Mouse (Mus musculus) heart, adult 9 months (tissue): ENCODE data around the gene Agap2.

Experiments used
- DNase-seq, 2 experiments: peaks; one replicate each; pipeline ENCODE4 v3.0.0; 2022; ENCODE audit warnings: low spot score in 2 of 2

Agap2 gene

DNA sequence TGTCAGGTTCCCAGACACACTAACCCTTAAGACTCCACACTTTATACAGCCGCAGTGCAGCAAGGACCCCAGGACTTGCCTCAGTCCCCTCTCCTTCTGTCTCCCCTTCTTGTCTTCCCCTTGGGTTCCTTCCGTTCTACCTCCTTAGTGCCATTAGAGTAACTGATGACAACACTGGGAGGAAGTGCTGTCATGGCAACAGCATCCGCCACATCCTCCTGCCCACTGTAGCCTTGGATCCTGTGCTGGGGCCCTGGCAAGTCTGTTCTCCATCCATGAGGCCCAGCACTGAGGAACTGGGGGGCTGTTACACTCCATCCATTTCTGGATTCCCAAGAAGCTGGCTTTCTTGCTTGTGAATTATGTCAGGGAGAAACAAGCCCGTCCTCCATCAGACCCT lies 998 bp downstream of the Agap2 start:
- DNase-seq, result no peak

DNA sequence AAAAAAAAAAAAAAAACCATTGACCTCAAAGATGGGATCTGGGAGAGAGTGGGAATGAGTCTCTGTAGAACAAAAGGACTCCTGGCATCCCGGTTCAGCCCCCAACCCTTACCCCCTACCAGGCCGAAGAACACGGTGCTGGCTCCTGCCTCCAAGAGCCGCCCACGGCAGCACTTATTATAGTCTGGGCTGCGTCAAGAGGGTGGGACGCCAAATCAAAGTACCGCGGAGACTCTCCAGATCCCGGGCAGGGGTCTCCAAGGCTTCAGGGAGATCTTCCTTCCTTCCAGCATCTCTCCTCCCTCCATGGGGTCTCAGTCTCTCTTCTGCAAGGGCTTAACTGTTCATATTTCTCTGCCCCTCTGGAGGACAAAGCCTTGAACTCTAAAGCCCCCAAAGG lies 2.4 kb downstream of the Agap2 start:
- no peak for DNase-seq

DNA sequence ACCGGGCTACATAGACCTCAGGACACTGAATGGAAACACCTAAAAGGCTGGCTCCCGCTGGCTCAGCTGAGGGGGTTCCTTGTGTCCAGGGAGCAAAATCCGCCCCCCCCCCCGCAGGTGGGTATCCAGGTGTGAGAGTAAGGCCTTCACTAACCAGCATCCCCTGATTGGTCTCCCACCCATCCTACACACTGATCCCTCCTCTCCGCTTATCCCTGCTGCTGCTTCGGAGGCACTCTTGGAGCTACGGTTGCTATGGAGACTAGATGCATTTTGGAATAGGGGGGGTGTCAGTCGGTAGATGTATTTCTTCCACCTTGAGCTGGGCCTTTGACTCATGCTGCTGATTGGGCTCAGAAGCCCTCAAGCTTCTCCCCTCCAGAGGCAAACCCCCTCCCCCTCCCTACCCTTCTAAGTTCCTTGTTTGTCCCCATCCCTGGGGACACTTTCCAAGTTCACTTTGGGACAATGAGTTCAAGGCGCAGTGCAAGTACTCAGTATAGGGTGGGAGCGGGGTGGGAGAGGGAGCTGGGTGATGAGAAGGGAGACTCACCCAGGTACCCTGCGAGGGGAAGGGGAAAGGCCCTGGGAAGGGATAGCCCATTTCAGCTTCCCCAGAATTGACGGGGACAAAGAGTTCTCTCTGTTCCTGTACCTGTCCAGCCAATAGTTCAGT lies 3.1 kb downstream of the Agap2 start:
- DNase-seq, result no peak

DNA sequence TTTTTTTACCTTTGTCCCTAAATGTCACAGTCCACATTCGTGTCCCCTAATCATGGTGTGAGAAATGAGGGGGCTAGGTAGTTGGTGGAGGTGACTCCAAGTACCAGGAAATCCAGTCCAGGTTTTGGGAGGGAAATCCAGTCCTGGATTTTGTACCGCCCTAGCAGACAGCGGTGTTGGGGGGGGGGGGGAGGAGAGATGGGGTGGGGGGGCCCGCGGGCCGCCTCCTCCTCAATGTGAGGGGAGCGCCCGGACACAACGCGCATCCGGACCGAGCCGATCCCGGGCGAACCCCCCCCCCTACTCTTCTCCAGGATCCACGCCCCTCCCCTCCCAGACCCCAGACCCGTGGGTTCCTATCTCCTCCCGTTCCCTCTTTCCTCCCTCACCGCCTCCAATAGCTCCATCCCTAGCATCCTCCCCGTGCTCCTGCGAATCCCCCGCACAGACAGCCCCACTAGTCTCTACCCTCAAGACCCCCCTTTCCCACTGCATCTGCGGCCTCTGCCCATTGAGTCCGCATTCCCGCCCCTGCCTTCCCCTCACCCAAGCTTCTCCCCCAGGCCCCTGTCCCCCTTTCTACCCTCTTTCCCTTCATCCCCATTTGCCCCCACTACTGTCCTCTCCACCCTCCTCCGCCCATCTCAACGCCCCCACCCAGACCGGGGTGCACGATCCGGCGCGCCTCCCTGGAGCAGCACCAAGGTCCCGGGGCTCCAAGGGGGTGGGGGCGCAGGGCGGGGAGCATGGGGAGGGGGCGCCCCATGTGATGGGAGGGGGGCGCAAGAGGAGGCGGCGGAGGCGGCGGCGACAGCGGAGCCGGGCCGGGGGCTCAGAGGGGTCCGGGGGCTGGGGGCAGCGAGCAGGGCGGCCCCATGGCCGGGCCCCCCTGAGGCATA lies 3.8 kb downstream of the Agap2 start:
- no peak for DNase-seq

DNA sequence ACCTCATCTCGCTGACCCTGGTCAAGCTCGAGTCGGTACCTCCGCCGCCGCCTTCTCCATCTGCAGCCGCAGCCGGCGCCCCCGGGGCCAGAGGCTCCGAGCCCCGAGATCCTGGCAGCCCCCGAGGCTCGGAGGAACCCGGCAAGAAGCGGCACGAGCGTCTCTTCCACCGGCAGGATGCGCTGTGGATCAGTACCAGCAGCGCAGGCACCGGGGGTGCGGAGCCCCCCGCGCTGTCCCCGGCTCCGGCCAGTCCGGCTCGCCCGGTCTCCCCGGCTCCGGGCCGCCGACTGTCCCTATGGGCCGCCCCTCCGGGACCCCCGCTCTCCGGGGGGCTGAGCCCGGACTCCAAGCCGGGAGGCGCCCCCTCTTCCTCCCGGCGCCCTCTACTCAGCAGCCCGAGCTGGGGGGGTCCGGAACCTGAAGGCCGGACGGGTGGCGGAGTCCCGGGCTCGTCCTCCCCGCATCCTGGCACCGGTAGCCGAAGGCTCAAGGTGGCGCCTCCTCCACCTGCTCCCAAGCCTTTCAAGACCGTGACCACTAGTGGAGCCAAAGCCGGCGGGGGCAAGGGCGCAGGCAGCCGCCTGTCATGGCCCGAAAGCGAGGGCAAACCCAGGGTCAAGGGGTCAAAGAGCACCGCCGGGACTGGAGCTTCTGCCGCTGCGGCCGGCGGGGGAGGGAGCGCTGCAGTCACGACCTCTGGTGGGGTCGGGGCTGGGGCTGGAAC lies 4.7 kb downstream of the Agap2 start:
- DNase-seq, result no peak

DNA sequence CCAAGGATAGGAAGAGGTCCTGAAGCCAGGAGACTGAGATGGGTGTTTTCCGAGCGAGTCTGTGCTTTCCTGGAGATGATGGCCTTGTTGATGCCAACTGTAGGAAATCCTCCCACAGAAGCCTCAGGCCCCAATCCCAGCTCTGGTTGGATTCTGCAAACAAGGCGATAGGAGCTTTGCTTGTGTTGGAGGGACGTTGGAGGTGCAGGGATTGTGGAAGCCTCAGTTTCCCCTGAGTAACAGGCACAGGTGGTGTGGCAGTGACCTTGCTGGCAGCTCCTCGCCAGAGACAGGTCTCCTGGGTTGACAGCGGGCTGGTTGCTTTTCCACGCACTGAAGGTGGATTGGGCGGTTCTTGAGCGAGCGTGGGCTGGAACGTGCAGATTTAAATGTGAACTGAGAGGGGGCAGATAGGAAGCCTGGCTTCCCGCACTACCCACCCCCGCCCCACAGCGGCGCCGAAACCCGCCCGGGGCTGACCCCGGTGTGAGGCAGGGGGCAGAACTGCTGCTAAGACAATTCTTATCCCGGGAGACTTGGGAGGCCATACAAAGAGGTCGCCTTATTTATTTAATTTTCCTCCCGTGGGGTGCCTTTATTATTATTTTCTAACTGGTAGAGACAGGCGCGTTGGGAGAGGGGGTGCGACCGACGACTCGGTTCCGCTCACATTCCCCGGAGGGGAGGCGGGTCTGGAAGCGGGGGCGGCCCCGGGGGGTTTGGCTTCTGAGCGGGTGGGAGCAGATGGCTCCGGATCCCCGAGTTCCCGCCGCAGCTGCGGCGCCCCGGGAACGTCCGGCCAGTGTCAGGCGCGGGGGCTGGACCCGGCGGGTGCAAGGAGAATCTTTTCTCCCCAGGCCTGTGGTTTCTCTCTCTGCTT lies 6.1 kb downstream of the Agap2 start:
- DNase-seq, result peak; percentile 60 to 68

DNA sequence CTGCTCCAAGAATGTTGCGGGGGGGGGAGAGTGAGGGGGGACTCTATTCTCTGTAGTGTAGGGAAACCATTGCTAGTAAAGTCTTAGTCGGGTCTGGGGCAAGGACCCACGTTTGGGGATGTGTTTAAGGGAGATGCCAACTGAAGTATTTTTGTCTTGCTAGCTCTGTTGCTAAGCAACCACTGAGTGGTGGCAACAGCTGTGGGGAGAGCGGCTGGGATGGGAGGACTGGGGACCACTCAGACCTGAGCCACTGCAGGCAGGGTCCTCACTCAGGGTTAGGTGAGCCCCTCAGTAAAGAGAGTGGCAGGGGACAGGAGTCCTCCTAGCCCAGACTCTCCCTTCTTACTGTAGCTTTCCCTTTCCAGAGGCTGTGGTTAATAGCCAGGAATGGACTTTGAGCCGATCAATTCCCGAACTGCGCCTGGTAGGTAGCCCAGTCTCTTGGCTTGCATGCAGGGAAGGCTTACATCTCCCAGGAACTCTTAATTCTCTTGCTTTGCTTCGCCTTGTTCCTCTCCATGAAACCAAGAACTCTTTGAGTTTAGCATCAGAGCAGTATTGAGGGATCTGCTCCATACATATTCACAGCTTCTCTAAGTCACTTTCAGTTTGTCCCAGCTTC lies 7.0 kb downstream of the Agap2 start:
- DNase-seq, result no peak

DNA sequence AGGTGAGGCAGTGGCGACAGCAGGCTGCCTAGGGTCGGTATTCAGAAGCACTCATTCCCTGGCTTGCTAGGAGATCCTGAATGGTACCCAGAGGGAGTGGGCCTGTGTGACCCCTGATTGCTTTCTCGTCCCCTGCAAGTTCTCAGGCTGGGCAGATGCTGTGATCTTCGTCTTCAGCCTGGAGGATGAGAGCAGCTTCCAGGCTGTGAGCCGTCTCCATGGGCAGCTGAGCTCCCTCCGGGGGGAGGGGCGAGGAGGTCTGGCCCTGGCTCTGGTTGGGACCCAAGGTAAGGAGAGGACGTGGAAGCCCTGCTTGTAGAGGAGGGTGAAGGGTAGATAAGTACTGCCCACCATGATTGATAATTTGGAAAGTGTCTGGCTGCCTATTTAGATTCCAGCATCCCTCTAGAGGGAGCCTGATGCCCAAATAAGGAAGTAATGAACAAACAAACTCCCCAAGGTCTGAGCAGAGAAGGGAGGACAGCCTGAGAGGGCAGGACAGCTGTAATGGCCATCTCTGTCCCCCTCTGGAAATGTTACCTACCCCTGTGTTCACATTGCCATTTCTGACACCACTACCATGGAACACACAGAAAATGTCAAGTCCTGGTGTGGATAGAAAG lies 8.3 kb downstream of the Agap2 start:
- no peak for DNase-seq

DNA sequence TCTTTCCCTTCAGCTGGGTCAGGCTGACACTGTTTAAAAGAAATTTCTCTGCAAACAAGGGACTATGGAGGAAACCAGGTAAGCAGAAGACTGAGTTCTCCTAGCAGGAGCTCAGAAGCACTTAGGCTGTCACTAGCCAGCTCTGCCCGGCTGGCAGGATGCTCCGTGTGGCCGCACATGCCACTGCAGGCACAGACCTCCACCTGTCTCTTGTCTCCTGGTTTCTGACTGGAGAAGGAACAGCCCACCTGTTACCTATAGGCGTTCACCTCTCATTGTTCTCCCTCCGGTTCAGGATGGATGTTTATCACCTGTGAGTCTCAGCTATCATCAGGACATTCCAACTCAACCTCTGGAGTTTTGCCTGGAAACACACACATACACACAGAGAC lies 8.8 kb downstream of the Agap2 start:
- DNase-seq, result no peak

DNA sequence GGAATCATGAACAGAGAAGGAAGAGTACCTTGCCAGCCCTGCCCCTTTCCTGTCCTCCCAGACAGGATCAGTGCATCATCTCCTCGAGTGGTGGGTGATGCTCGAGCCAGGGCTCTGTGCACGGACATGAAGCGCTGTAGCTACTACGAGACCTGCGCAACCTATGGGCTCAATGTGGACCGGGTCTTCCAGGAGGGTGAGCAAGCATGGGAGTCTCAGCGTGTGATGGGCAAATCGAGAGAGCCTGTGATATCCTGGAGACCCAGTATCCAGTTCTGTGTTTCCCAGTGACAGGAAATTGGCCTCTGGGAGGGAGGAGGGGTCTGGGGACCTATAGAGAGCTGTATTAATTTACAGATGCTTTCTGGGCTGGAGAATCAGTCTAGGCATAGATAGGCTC lies 10.0 kb downstream of the Agap2 start:
- no peak for DNase-seq

DNA sequence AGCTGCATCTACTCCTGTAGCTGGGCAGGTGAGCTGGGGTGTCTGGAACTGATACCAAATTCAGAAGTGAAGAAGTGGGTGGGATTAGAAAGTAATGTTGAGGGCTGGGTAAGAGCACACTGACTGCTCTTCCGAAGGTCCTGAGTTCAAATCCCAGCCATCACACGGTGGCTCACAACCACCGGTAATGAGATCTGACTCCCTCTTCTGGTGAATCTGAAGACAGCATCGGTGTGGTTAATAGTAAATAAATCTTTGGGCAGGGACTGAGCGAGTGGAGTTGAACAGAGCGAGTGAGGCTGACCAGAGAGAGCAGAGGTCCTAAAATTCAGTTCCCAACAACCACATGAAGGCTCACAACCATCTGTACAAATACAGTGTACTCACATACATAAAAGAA lies 10.5 kb downstream of the Agap2 start:
- no peak for DNase-seq

DNA sequence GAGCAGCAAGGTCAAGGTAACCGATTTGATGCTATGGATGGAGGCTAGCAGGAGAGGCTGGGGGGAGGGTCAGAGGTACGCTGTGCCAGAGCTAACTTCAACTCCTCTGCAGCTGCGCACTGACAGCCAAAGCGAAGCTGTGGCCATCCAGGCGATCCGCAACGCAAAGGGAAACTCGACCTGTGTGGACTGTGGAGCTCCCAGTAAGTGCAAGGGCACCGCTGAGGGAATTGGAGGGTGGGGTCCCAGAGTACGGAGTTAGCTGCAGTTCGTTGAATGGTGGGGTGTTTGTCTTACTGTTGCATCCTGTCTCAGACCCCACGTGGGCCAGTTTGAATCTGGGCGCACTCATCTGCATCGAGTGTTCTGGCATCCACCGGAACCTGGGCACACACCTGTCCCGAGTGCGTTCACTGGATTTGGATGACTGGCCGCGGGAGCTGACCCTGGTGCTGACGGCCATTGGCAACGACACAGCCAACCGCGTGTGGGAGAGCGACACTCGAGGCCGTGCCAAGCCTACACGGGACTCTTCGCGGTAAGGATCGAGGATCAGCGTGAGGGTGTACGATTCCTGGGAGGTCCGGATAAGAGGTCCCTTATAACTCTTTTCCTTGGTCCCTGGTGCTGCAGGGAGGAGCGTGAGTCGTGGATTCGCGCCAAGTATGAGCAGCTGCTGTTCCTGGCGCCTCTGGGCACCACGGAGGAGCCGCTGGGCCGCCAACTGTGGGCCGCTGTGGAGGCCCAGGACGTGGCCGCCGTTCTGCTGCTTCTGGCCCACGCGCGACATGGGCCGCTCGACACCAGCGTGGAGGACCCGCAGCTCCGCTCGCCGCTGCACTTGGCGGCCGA lies 15.7 kb downstream of the Agap2 start:
- DNase-seq, result no peak

DNA sequence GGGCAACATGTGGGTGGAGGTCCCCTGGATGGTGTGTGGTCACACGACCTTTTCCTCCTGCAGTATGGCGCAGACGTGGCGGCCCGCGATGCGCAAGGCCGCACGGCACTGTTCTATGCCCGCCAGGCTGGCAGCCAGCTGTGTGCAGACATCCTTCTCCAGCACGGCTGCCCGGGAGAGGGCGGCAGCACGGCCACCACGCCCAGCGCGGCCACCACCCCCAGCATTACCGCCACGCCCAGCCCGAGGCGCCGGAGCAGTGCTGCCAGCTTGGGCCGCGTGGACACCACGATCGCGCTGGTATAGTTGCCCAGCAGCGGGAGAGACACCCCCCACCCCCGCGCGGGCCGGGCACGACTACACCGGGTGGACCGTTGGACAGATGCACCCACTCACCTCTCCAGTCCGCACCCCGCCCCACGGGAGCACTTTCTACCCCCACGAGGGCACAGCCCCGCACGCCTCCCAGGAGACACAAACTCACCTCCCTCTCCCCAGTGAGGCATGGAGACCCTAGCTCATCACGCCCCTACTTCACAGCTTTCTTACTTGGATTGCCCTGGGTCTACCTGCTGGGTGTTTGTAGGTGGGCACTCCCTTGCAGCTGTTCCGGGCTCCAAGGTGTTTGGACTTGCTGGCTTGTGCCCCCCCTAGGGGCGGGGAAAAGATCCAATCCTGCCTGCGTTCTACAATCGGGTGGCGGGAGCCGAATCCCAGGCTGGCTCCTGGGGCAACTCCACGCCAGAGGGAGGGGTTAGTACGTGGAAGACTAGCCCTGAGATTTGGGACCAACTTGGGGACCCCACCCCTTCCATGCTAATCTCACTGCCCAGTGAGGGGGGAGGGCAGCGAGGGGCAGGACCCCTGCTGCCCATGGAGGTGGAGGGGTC lies 16.7 kb downstream of the Agap2 start:
- no peak for DNase-seq

DNA sequence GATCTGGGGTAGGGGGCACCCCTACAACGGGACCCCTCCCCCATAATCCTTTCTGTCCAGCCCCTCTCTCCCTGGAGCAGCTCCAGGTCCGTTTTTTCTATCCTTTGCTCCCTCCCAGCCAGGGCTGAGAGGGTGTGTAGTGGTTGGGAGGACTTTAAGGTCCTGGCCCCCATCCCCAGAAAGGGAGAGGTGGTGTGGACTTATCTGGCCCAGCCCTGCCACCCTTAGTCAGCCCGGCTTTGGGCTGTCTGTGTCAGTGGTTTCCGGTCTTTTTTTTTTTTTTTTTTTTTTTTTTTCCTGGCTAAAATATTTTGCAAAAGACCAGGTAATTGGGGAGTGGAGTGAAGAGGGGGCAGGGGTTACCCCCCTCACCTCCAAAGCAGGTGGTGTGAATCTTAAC lies 17.7 kb downstream of the Agap2 start:
- DNase-seq, result no peak

DNA sequence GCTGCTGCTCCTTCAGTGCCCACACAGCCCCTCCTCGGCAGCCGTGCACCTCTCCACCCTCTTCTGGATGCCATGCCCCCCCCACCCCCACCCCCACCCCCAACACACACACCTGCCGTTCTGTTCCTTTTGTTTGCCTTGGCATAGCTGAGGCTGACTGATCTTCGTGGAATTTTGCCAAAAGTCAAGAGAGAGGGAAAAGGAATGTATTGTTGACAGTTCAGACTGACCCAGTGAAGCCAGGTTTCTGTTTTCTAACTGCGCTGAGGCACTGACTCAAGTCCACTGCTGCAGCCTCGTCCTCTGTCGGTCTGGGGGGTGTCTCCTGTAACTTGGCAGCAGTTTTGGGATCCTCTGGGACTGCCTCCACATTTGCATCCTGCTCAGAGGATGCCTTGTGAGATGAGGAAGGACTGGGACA lies 19.3 kb downstream of the Agap2 start:
- DNase-seq, result no peak

DNA sequence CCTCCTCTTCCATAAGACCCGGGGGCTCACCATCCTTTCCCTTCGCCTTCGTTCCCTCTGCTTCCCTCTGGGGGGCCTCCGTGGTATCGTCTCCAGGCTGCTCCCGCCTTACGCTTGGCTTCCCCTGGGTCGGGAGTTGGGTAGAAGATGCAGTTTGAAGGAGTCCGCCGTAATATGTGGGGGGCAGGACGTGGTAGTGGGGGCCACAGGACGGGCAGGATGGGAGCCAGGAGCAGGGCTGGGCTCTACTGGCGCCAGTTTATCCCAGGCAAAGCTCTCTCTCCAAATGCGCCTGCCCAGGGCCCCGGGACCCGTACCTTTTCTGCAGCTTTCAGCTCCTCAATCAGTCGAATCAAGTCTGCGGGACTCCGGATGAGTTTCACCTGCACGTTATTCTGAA lies 23.4 kb downstream of the Agap2 start:
- no peak for DNase-seq

DNA sequence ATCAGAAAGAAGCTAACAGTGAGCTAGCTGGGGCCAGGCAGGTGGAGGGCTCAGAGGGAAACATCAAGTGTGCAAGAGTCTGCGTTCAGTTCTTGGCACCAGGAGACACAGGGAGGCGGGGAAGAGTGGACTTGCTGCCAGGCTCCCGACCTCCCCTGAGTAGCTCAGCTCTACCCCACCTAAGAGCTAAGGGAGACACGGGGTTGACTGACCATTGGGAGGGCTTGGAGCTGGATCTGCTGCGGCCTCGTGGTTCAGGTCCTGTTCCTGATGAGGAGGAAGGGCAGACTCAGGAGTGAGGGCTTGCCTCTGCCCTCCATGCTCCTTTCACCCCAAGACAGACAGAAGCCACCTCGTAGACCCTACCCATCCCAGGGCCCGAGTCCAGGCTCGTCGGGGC lies 24.1 kb downstream of the Agap2 start:
- no peak for DNase-seq

DNA sequence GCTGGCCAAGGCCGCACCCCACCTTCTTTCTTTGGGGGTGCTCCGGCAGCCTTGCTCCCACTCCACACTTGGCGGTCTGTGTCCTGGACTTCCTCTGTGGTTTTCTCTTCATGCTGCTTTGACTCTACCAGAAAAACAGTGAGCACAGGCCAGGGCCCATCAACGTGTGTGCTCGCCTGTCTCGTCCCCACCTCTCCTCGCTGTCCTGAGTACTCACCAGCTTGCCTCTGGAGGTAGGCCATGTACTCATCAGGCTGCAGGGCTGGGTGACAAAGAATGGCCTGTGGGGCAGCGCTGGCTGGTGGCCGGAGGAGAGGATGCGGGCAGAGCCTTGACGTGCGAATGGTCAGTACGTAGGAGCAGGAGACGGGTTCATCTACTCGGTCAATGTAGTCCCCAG lies 24.8 kb downstream of the Agap2 start:
- DNase-seq, result no peak

DNA sequence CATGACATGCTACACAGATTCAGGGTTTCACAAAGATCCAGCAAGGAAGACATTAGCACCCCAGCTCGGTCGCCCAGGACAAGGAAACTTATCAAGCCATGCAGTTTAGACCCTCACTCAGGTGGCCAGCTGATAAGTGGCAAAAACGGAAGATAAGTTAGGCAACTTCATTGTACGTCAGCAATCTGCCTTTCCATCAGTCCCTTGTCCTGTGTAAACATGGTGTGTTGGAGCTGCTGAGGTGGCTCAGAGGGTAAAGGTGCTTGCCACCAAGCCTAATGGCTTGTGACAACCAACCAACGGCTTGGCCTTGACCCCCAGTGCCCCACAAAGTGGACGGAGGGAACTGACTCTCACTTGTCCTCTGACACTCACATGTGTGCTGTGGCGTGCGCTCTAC lies 25.3 kb downstream of the Agap2 start:
- DNase-seq, result no peak
